In genomic region chr9:108348290-108348680, GRCm38 (mm10) we compare ENCODE assay signal across 8 mouse cellular contexts. TPM values are rescaled to one million over a fixed set of nuclear protein-coding genes. Genes with fewer than 3 reads are reported as not detected.
DNase-seq lines count a peak whose midpoint lies in the region; ATAC-seq and TF ChIP-seq lines count a peak whose summit lies in the region.

No protein-coding gene starts in this region.

- peak; percentile 43 for DNase-seq in liver, adult 2 months (ENCODE audit: extremely low read depth, low read depth, low spot score)
- no peak for DNase-seq in liver
- DNase-seq in frontal cortex, adult 2 months (ENCODE audit: extremely low spot score in 1 of 2, low spot score in 1 of 2): no peak
- DNase-seq in layer of hippocampus, adult 9-10 months (ENCODE audit: low spot score): no peak
- no peak for DNase-seq in left cerebral cortex, adult 8-10 months (ENCODE audit: low spot score in 2 of 2)

- peak overlapping the region; percentile 92 for H3K4me2 ChIP-seq in hindbrain, embryonic 16.5 days (ENCODE audit: low read length)
- peak overlapping the region; percentile 82 for H3K4me2 ChIP-seq in myocyte (ENCODE audit: low read depth)

- WGBS in liver, adult 2 months: under 1% methylated on average over 14 of the region's 14 CpGs
- 7% methylated on average over 14 of the region's 14 CpGs for WGBS in hindbrain, embryonic 16.5 days

- peak overlapping the region; percentile 94 for H3K27ac ChIP-seq in liver, adult 2 months (replicated peaks; ENCODE audit: insufficient read depth, low read depth, low read length)
- H3K27ac ChIP-seq in hindbrain, embryonic 16.5 days (ENCODE audit: low read depth, low read length): peak overlapping the region; percentile 98

- H3K9ac ChIP-seq in liver, adult 2 months (ENCODE audit: low read depth, low read length): peak overlapping the region; percentile 99
- H3K9ac ChIP-seq in hindbrain, embryonic 16.5 days (ENCODE audit: low read depth, low read length): peak overlapping the region; percentile 90

- no peak for TF ChIP-seq CTCF in liver, adult 2 months (IDR thresholded peaks at IDR 0.05; ENCODE audit: low read depth, low read length)

- H3K4me1 ChIP-seq in liver, adult 2 months (ENCODE audit: control insufficient read depth, insufficient read depth, low read length): peaks cover 19% of the 10 kb centered on the region
- peaks cover 11% of the 10 kb centered on the region for H3K4me1 ChIP-seq in hindbrain, embryonic 16.5 days (ENCODE audit: control insufficient read depth, insufficient read depth, low read depth, low read length)

- ATAC-seq in common myeloid progenitor, adult 5-6 weeks (replicated peaks; ENCODE audit: low read depth, poor library complexity, severe bottlenecking): peak; percentile 1; the same call in 1 of the 2 replicates
- no peak for ATAC-seq in hindbrain, embryonic 16.5 days

- no peaks in the 10 kb centered on the region for H3K9me3 ChIP-seq in hindbrain, embryonic 16.5 days (ENCODE audit: control insufficient read depth, low read length)

- no peaks in the 10 kb centered on the region for H3K27me3 ChIP-seq in liver, adult 2 months (ENCODE audit: control insufficient read depth, insufficient read depth, low read length)
- no peaks in the 10 kb centered on the region for H3K27me3 ChIP-seq in hindbrain, embryonic 16.5 days (replicated peaks; ENCODE audit: control insufficient read depth, insufficient read depth, low read length)
- no peaks in the 10 kb centered on the region for H3K27me3 ChIP-seq in myocyte (ENCODE audit: control insufficient read depth, insufficient read depth, insufficient read length)

- peak overlapping the region; percentile 98 for H3K4me3 ChIP-seq in liver, adult 2 months (ENCODE audit: insufficient read depth, low read depth, low read length)
- H3K4me3 ChIP-seq in hindbrain, embryonic 16.5 days (ENCODE audit: low read length): peak overlapping the region; percentile 99
- H3K4me3 ChIP-seq in myocyte: peak overlapping the region; percentile 87

- TF ChIP-seq POLR2A in liver, adult 2 months (IDR thresholded peaks at IDR 0.05; ENCODE audit: extremely low read depth, insufficient read depth, low read length): no peak
- no peak for TF ChIP-seq POLR2A in myocyte (IDR thresholded peaks at IDR 0.05; ENCODE audit: insufficient read length, low read depth)

- peak overlapping the region; percentile 98 for H3ac ChIP-seq in myocyte (ENCODE audit: control insufficient read depth, insufficient read length)

- H3K36me3 ChIP-seq in liver, adult 2 months (ENCODE audit: control insufficient read depth, insufficient read depth, low read length): peaks cover 23% of the 10 kb centered on the region
- peaks cover 24% of the 10 kb centered on the region for H3K36me3 ChIP-seq in hindbrain, embryonic 16.5 days (ENCODE audit: control insufficient read depth, insufficient read depth, low read length)
- H3K36me3 ChIP-seq in myocyte (ENCODE audit: control insufficient read depth, insufficient read depth): peaks cover 34% of the 10 kb centered on the region

- peaks cover 21% of the 10 kb centered on the region for H3K79me2 ChIP-seq in liver, adult 2 months (ENCODE audit: control insufficient read depth, insufficient read depth, low read length)
- H3K79me2 ChIP-seq in myocyte (ENCODE audit: control insufficient read depth, insufficient read depth): peaks cover 40% of the 10 kb centered on the region

TF ChIP-seq in myocyte, 11 proteins besides CTCF, POLR2A, EP300 and RAD21:
- TF ChIP-seq POLR2AphosphoS2 (IDR thresholded peaks at IDR 0.05; ENCODE audit: insufficient read length, low read depth): no peak
- TF ChIP-seq USF1 (IDR thresholded peaks at IDR 0.05; ENCODE audit: low read depth): no peak
- no peak for TF ChIP-seq E2F4 (IDR thresholded peaks at IDR 0.05; ENCODE audit: insufficient read depth)
- TF ChIP-seq SRF (IDR thresholded peaks at IDR 0.05; ENCODE audit: control insufficient read depth, insufficient read length, low read depth): no peak
- TF ChIP-seq CEBPB (IDR thresholded peaks at IDR 0.05; ENCODE audit: insufficient read depth, poor library complexity, severe bottlenecking): no peak
TF ChIP-seq in myocyte: peak in this region for 0.

RNA-seq across cellular contexts. Expression of gene Usp4, which starts 0.6 kb away (rescaled TPM):
- total RNA-seq in liver, adult 2 months (2014; rRNA removed): 62.0 and 63.8 TPM in 2 replicates
- polyA plus RNA-seq in liver, adult 2 months (2012; rRNA removed): 63.3 and 65.2 TPM in 2 replicates
- 49.2 and 75.5 TPM in 2 replicates for total RNA-seq in common myeloid progenitor, adult 5-6 weeks (2017)
- 116 and 127 TPM in 2 replicates for polyA plus RNA-seq in hindbrain, embryonic 16.5 days (2015; fragmentation: Nextera tagmentation; extraction: Ambion mirVana)
- 89.4 TPM for polyA plus RNA-seq in myocyte (2012; fragmentation: generic; extraction: Trizol)
- 116 and 128 TPM in 2 replicates for polyA plus RNA-seq in frontal cortex, adult 2 months (2012; rRNA removed)
- total RNA-seq in left cerebral cortex, adult 8-10 months (2022): 100 to 1,000 TPM; 103 to 109 (median 105) TPM

RNA-seq across cellular contexts. Expression of gene Gpx1, which starts 9.6 kb away (rescaled TPM):
- total RNA-seq in liver, adult 2 months (2014; rRNA removed): 5,129 and 5,348 TPM in 2 replicates
- 8,357 and 9,405 TPM in 2 replicates for polyA plus RNA-seq in liver, adult 2 months (2012; rRNA removed)
- 1,127 and 1,204 TPM in 2 replicates for total RNA-seq in common myeloid progenitor, adult 5-6 weeks (2017)
- polyA plus RNA-seq in hindbrain, embryonic 16.5 days (2015; fragmentation: Nextera tagmentation; extraction: Ambion mirVana): 451 and 453 TPM in 2 replicates
- polyA plus RNA-seq in myocyte (2012; fragmentation: generic; extraction: Trizol): 393 TPM
- polyA plus RNA-seq in frontal cortex, adult 2 months (2012; rRNA removed): 271 and 307 TPM in 2 replicates
- 100 to 1,000 TPM in 3 of 4 experiments, 10 to 100 TPM in 1; 97.3 to 121 (median 112) TPM for total RNA-seq in left cerebral cortex, adult 8-10 months (2022)

RNA-seq across cellular contexts. Expression of gene Tcta, which starts 42.3 kb away (rescaled TPM):
- 17.7 and 17.9 TPM in 2 replicates for total RNA-seq in liver, adult 2 months (2014; rRNA removed)
- polyA plus RNA-seq in liver, adult 2 months (2012; rRNA removed): 35.2 and 41.2 TPM in 2 replicates
- total RNA-seq in common myeloid progenitor, adult 5-6 weeks (2017): 5.4 and 7.9 TPM in 2 replicates
- polyA plus RNA-seq in hindbrain, embryonic 16.5 days (2015; fragmentation: Nextera tagmentation; extraction: Ambion mirVana): 51.6 and 57.2 TPM in 2 replicates
- 29.8 TPM for polyA plus RNA-seq in myocyte (2012; fragmentation: generic; extraction: Trizol)
- 47.5 and 53.5 TPM in 2 replicates for polyA plus RNA-seq in frontal cortex, adult 2 months (2012; rRNA removed)
- total RNA-seq in left cerebral cortex, adult 8-10 months (2022): 10 to 100 TPM; 37.0 to 40.4 (median 39.4) TPM

RNA-seq across cellular contexts. Expression of gene Rhoa, which starts 42.4 kb away (rescaled TPM):
- 123 TPM in 2 replicates for total RNA-seq in liver, adult 2 months (2014; rRNA removed)
- 64.7 and 82.8 TPM in 2 replicates for polyA plus RNA-seq in liver, adult 2 months (2012; rRNA removed)
- 256 and 280 TPM in 2 replicates for total RNA-seq in common myeloid progenitor, adult 5-6 weeks (2017)
- 278 TPM in 2 replicates for polyA plus RNA-seq in hindbrain, embryonic 16.5 days (2015; fragmentation: Nextera tagmentation; extraction: Ambion mirVana)
- 306 TPM for polyA plus RNA-seq in myocyte (2012; fragmentation: generic; extraction: Trizol)
- polyA plus RNA-seq in frontal cortex, adult 2 months (2012; rRNA removed): 153 and 170 TPM in 2 replicates
- 100 to 1,000 TPM; 164 to 176 (median 168) TPM for total RNA-seq in left cerebral cortex, adult 8-10 months (2022)

RNA-seq across cellular contexts. Expression of gene 1700102P08Rik, which starts 44.3 kb away (rescaled TPM):
- not detected in 2 replicates for total RNA-seq in liver, adult 2 months (2014; rRNA removed)
- not detected in 2 replicates for polyA plus RNA-seq in liver, adult 2 months (2012; rRNA removed)
- not detected in 2 replicates for total RNA-seq in common myeloid progenitor, adult 5-6 weeks (2017)
- polyA plus RNA-seq in hindbrain, embryonic 16.5 days (2015; fragmentation: Nextera tagmentation; extraction: Ambion mirVana): 1.5 and 2.7 TPM in 2 replicates
- polyA plus RNA-seq in myocyte (2012; fragmentation: generic; extraction: Trizol): 0.17 TPM
- polyA plus RNA-seq in frontal cortex, adult 2 months (2012; rRNA removed): 1.5 and 1.6 TPM in 2 replicates
- total RNA-seq in left cerebral cortex, adult 8-10 months (2022): 1 to 10 TPM in 3 of 4 experiments, under 1 TPM in 1; 0.81 to 2.0 (median 1.8) TPM

Comparison
In these comparisons a context has a peak if more than half of its experiments do, and no peak if none do; other contexts are left out.
1. RNA of gene Gpx1, which starts 9.6 kb away (polyA plus RNA-seq): 8,357 to 9,405 TPM in liver, adult 2 months; 451 to 453 TPM in hindbrain, embryonic 16.5 days, 393 TPM in myocyte (single experiment) and 271 to 307 TPM in frontal cortex, adult 2 months; every median in the first group is over 10 times any median in the second.
2. Peak in every context shown above with its lines, with median percentiles within 50 percentile points of each other: H3K4me3 ChIP-seq.